Mouse (Mus musculus): ENCODE data around the gene S100a2. TPM values are rescaled to one million over a fixed set of nuclear protein-coding genes. Genes with fewer than 3 reads are reported as not detected.
A peak's percentile ranks its signal among the peaks of the same experiment; 100 is the strongest.

S100a2 gene
- polyA plus RNA-seq, 1 experiment = not detected

GRCm38 (mm10) chr3:90625496-90625895, 35.4 kb downstream of the S100a2 start:
- TF ChIP-seq POLR2A (IDR thresholded peaks at IDR 0.05; ENCODE audit: insufficient read depth, low read length) (no peak), CTCF (IDR thresholded peaks at IDR 0.05; ENCODE audit: low read depth, low read length) (no peak), EP300 (IDR thresholded peaks at IDR 0.05; ENCODE audit: insufficient read depth, low read depth, low read length) (no peak)
- no peaks in the 10 kb centered on the region for H3K9me3 ChIP-seq (replicated peaks; ENCODE audit: control insufficient read depth, insufficient read depth, low read length, poor library complexity, severe bottlenecking)

GRCm38 (mm10) chr3:90626266-90627021, 36.4 kb downstream of the S100a2 start:
- Histone ChIP-seq H3K27me3 (ENCODE audit: control insufficient read depth, insufficient read depth, low read length, poor library complexity, severe bottlenecking) (no peaks in the 10 kb centered on the region), H3K9me3 (replicated peaks; ENCODE audit: control insufficient read depth, insufficient read depth, low read length, poor library complexity, severe bottlenecking) (no peaks in the 10 kb centered on the region), H3K36me3 (ENCODE audit: control insufficient read depth, insufficient read depth, low read length, poor library complexity, severe bottlenecking) (no peaks in the 10 kb centered on the region), H3K27ac (ENCODE audit: insufficient read depth, low read length) (no peak overlapping the region), H3K9ac (ENCODE audit: low read depth, poor library complexity, severe bottlenecking) (no peak overlapping the region), H3K4me1 (ENCODE audit: control insufficient read depth, insufficient read depth, low read length) (no peaks in the 10 kb centered on the region), H3K4me3 (ENCODE audit: low read depth, low read length) (no peak overlapping the region)
- TF ChIP-seq POLR2A (IDR thresholded peaks at IDR 0.05; ENCODE audit: insufficient read depth, low read length) = no peak

More at GRCm38 (mm10) chr3:90625496-90625895, 35.4 kb downstream of the S100a2 start:
- Histone ChIP-seq H3K4me1 (ENCODE audit: control insufficient read depth, insufficient read depth, low read length) (no peaks in the 10 kb centered on the region), H3K4me3 (ENCODE audit: low read depth, low read length) (no peak overlapping the region), H3K36me3 (ENCODE audit: control insufficient read depth, insufficient read depth, low read length, poor library complexity, severe bottlenecking) (no peaks in the 10 kb centered on the region), H3K9ac (ENCODE audit: low read depth, poor library complexity, severe bottlenecking) (no peak overlapping the region), H3K27ac (ENCODE audit: insufficient read depth, low read length) (no peak overlapping the region), H3K27me3 (ENCODE audit: control insufficient read depth, insufficient read depth, low read length, poor library complexity, severe bottlenecking) (no peaks in the 10 kb centered on the region)

- Histone ChIP-seq H3K27ac (ENCODE audit: insufficient read depth, low read length) (no peak overlapping the region), H3K27me3 (ENCODE audit: control insufficient read depth, insufficient read depth, low read length, poor library complexity, severe bottlenecking) (0 out of 2 replicates have a peak, but pooled peaks cover 1% of the 10 kb centered on the region), H3K36me3 (ENCODE audit: control insufficient read depth, insufficient read depth, low read length, poor library complexity, severe bottlenecking) (no peaks in the 10 kb centered on the region)
These were observed 37.3 kb downstream of the S100a2 start for GRCm38 (mm10) chr3:90627366-90627765.

GRCm38 (mm10) chr3:90627807-90628206, 37.8 kb downstream of the S100a2 start:
- TF ChIP-seq CTCF (IDR thresholded peaks at IDR 0.05; ENCODE audit: low read depth, low read length) (peak; percentile 43), POLR2A (IDR thresholded peaks at IDR 0.05; ENCODE audit: insufficient read depth, low read length) (no peak), EP300 (IDR thresholded peaks at IDR 0.05; ENCODE audit: insufficient read depth, low read depth, low read length) (no peak)
- Histone ChIP-seq H3K4me1 (ENCODE audit: control insufficient read depth, insufficient read depth, low read length) (no peaks in the 10 kb centered on the region), H3K27ac (ENCODE audit: insufficient read depth, low read length) (no peak overlapping the region), H3K36me3 (ENCODE audit: control insufficient read depth, insufficient read depth, low read length, poor library complexity, severe bottlenecking) (no peaks in the 10 kb centered on the region), H3K9me3 (replicated peaks; ENCODE audit: control insufficient read depth, insufficient read depth, low read length, poor library complexity, severe bottlenecking) (no peaks in the 10 kb centered on the region), H3K27me3 (ENCODE audit: control insufficient read depth, insufficient read depth, low read length, poor library complexity, severe bottlenecking) (0 out of 2 replicates have a peak, but pooled peaks cover 1% of the 10 kb centered on the region), H3K9ac (ENCODE audit: low read depth, poor library complexity, severe bottlenecking) (no peak overlapping the region), H3K4me3 (ENCODE audit: low read depth, low read length) (no peak overlapping the region)

More at GRCm38 (mm10) chr3:90627366-90627765, 37.3 kb downstream of the S100a2 start:
- Histone ChIP-seq H3K4me3 (ENCODE audit: low read depth, low read length) (no peak overlapping the region), H3K4me1 (ENCODE audit: control insufficient read depth, insufficient read depth, low read length) (no peaks in the 10 kb centered on the region), H3K9me3 (replicated peaks; ENCODE audit: control insufficient read depth, insufficient read depth, low read length, poor library complexity, severe bottlenecking) (no peaks in the 10 kb centered on the region), H3K9ac (ENCODE audit: low read depth, poor library complexity, severe bottlenecking) (no peak overlapping the region)
- TF ChIP-seq CTCF (IDR thresholded peaks at IDR 0.05; ENCODE audit: low read depth, low read length) (no peak), EP300 (IDR thresholded peaks at IDR 0.05; ENCODE audit: insufficient read depth, low read depth, low read length) (no peak), POLR2A (IDR thresholded peaks at IDR 0.05; ENCODE audit: insufficient read depth, low read length) (no peak)

- no peak overlapping the region for H3K4me3 ChIP-seq (ENCODE audit: low read depth, low read length)
- no peak overlapping the region for H3K27ac ChIP-seq (ENCODE audit: insufficient read depth, low read length)
- TF ChIP-seq EP300 (IDR thresholded peaks at IDR 0.05; ENCODE audit: insufficient read depth, low read depth, low read length) (no peak), POLR2A (IDR thresholded peaks at IDR 0.05; ENCODE audit: insufficient read depth, low read length) (no peak), CTCF (IDR thresholded peaks at IDR 0.05; ENCODE audit: low read depth, low read length) (no peak)
- no peak overlapping the region for H3K9ac ChIP-seq (ENCODE audit: low read depth, poor library complexity, severe bottlenecking)
- H3K9me3 ChIP-seq (replicated peaks; ENCODE audit: control insufficient read depth, insufficient read depth, low read length, poor library complexity, severe bottlenecking) = no peaks in the 10 kb centered on the region
- no peaks in the 10 kb centered on the region for H3K36me3 ChIP-seq (ENCODE audit: control insufficient read depth, insufficient read depth, low read length, poor library complexity, severe bottlenecking)
- H3K4me1 ChIP-seq (ENCODE audit: control insufficient read depth, insufficient read depth, low read length) = no peaks in the 10 kb centered on the region
- 0 out of 2 replicates have a peak, but pooled peaks cover 1% of the 10 kb centered on the region for H3K27me3 ChIP-seq (ENCODE audit: control insufficient read depth, insufficient read depth, low read length, poor library complexity, severe bottlenecking)
These were observed 39.3 kb downstream of the S100a2 start for GRCm38 (mm10) chr3:90629298-90629697.

- H3K9me3 ChIP-seq (replicated peaks; ENCODE audit: control insufficient read depth, insufficient read depth, low read length, poor library complexity, severe bottlenecking) = no peaks in the 10 kb centered on the region
These were observed 41.9 kb downstream of the S100a2 start for GRCm38 (mm10) chr3:90631984-90632383.

More at GRCm38 (mm10) chr3:90631984-90632383, 41.9 kb downstream of the S100a2 start:
- Histone ChIP-seq H3K9ac (ENCODE audit: low read depth, poor library complexity, severe bottlenecking) (no peak overlapping the region), H3K4me1 (ENCODE audit: control insufficient read depth, insufficient read depth, low read length) (no peaks in the 10 kb centered on the region), H3K36me3 (ENCODE audit: control insufficient read depth, insufficient read depth, low read length, poor library complexity, severe bottlenecking) (no peaks in the 10 kb centered on the region), H3K27me3 (ENCODE audit: control insufficient read depth, insufficient read depth, low read length, poor library complexity, severe bottlenecking) (0 out of 2 replicates have a peak, but pooled peaks cover 1% of the 10 kb centered on the region), H3K4me3 (ENCODE audit: low read depth, low read length) (no peak overlapping the region), H3K27ac (ENCODE audit: insufficient read depth, low read length) (no peak overlapping the region)
- TF ChIP-seq CTCF (IDR thresholded peaks at IDR 0.05; ENCODE audit: low read depth, low read length) (no peak), EP300 (IDR thresholded peaks at IDR 0.05; ENCODE audit: insufficient read depth, low read depth, low read length) (no peak), POLR2A (IDR thresholded peaks at IDR 0.05; ENCODE audit: insufficient read depth, low read length) (no peak)

Data from ES-Bruce4 (cell line).